Mouse (Mus musculus) olfactory bulb, adult 2 months (tissue): ENCODE measurements around the gene Papss1. TPM values are rescaled to one million over a fixed set of nuclear protein-coding genes. Genes with fewer than 3 reads are reported as not detected.

Source experiments
- H3K27ac ChIP-seq: fragments of 200-500 bp; 2 replicates; pipeline ENCODE4 v1.5.1; 2012; ENCODE audit warnings: low read depth, low read length; ENCODE audit not compliant: insufficient read depth
- H3K4me1 ChIP-seq: fragments of 200-500 bp; 2 replicates; pipeline ENCODE4 v1.6.1; 2012; ENCODE audit warnings: low read length; ENCODE audit not compliant: control insufficient read depth, insufficient read depth
- H3K4me3 ChIP-seq: fragments of 200-500 bp; 2 replicates; pipeline ENCODE4 v1.5.1; 2012; ENCODE audit warnings: mild to moderate bottlenecking, low read depth, low read length, moderate library complexity; ENCODE audit not compliant: insufficient read depth
- CTCF ChIP-seq: fragments of 200-500 bp; IDR thresholded peaks from 2 replicates; pipeline ENCODE4 v1.5.1; 2012; ENCODE audit warnings: low read depth, mild to moderate bottlenecking, low read length, moderate library complexity; ENCODE audit not compliant: insufficient read depth
- POLR2A ChIP-seq: fragments of 200-500 bp; IDR thresholded peaks from 2 replicates; pipeline ENCODE4 v1.6.1; 2012; ENCODE audit warnings: mild to moderate bottlenecking, low read depth, low read length, moderate library complexity; ENCODE audit not compliant: insufficient read depth
- WGBS: fragments of 180-500 bp; shearing (Covaris S2); methylation state at CpG from one replicate; pipeline ENCODE4 v1.1.7; 2018; 5-methylcytosine and 5-hydroxymethylcytosine counted together
- polyA plus RNA-seq: library from polyadenylated mRNA; stranded (reverse); fragments of >200 nt; gene quantifications from 2 replicates; pipeline ENCODE4 v1.2.4, GENCODE M21; 2012; ENCODE audit warnings: low replicate concordance; ENCODE audit not compliant: missing spikeins, insufficient read depth, insufficient read length

Papss1 gene
- polyA plus RNA-seq, 1 experiment, result not detected

GRCm38 (mm10) chr3:131642681-131643292 is 78.2 kb downstream of the Papss1 start:
- peaks cover 5% of the 10 kb centered on the region; the same call in 1 of the 2 replicates for H3K4me1 ChIP-seq
- no peak for TF ChIP-seq POLR2A
- TF ChIP-seq CTCF, result no peak
- H3K4me3 ChIP-seq, result no peak overlapping the region
- no peak overlapping the region for H3K27ac ChIP-seq
- 96% methylated on average over 20 of the region's 20 CpGs for WGBS

GRCm38 (mm10) chr3:131645203-131645602 is 80.6 kb downstream of the Papss1 start:
- no peak for TF ChIP-seq POLR2A
- no peak for TF ChIP-seq CTCF
- 93% methylated on average over 5 of the region's 5 CpGs for WGBS

DNA sequence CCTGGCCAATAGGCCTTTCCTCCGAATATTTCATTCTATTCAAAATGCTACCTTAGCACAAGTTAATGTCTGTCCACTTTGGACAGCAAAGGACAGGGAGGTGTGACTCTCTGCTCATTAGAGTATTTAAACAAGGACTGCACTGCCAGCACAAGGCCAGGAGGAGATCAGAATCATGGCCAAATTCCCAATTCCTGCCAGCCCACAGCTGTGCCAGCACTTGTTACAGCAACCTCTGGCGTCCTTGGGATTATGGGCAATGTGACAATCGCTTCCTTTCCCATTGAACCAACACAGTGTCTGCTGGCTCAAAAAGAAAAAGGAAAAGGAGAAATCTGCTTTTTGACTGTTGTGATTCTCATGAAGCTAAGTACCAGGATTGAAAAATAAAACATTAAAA is 89.8 kb downstream of the Papss1 start:
- TF ChIP-seq CTCF, result no peak
- Histone ChIP-seq H3K4me3 (no peak overlapping the region), H3K27ac (no peak overlapping the region), H3K4me1 (no peaks in the 10 kb centered on the region)
- WGBS, result 53% methylated on average over 3 of the region's 3 CpGs

More at GRCm38 (mm10) chr3:131645203-131645602, 80.6 kb downstream of the Papss1 start:
- Histone ChIP-seq H3K4me1 (peaks cover 2% of the 10 kb centered on the region; the same call in 1 of the 2 replicates), H3K27ac (no peak overlapping the region), H3K4me3 (no peak overlapping the region)

DNA sequence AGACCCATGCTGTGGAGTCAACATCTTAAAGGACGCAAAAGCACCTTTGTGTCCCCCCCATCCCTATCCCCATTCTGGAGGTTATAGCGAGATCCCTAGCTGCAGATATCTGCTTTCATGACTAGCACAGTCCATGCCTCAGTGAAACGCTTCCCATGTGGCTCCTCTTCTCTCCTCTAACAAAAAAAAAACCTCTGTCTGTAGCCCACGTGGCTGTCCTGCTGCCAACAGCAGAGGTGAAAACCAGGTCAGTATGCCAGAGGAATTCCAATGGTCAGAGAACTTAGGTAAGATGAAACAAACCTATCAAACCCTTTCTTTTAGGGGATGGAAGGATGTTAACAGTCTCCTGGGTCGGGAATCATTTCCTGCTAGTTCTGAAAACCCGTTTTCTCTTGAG is 91.5 kb downstream of the Papss1 start:
- Histone ChIP-seq H3K4me1 (no peaks in the 10 kb centered on the region), H3K4me3 (no peak overlapping the region), H3K27ac (no peak overlapping the region)
- WGBS, result 76% methylated on average over 6 of the region's 6 CpGs
- TF ChIP-seq POLR2A (no peak), CTCF (no peak)

DNA sequence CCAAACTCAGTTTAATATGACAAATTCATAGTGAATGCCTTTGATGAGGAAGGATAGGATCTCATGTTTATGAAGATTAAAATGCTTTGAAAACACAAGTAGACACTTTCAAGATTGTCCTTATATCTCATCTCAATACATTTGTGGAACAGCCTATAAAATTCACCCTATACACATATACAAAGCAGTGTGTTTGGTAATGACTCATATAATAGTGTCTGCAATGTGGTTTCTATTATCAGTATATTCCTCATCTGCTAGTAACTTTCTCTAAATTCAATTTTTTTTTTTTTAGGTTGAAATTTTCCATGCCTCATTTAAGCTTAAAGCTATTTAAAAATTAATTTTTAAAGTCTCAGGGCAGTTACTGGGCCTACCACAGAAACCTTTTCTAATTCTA is 95.6 kb downstream of the Papss1 start:
- Histone ChIP-seq H3K4me1 (no peaks in the 10 kb centered on the region), H3K4me3 (no peak overlapping the region), H3K27ac (no peak overlapping the region)
- TF ChIP-seq POLR2A (no peak), CTCF (no peak)

- no peaks in the 10 kb centered on the region for H3K4me1 ChIP-seq
- no peak overlapping the region for H3K4me3 ChIP-seq
- no peak for TF ChIP-seq POLR2A
- no peak for TF ChIP-seq CTCF
- 92% methylated on average over 4 of the region's 4 CpGs for WGBS
- no peak overlapping the region for H3K27ac ChIP-seq
Observed at GRCm38 (mm10) chr3:131660629-131661028, 96.1 kb downstream of the Papss1 start.

- Histone ChIP-seq H3K4me3 (no peak overlapping the region), H3K27ac (no peak overlapping the region), H3K4me1 (no peaks in the 10 kb centered on the region)
- no peak for TF ChIP-seq CTCF
- TF ChIP-seq POLR2A, result no peak
- WGBS, result 57% methylated on average over 5 of the region's 5 CpGs
Observed at GRCm38 (mm10) chr3:131662589-131663148, 98.1 kb downstream of the Papss1 start.

DNA sequence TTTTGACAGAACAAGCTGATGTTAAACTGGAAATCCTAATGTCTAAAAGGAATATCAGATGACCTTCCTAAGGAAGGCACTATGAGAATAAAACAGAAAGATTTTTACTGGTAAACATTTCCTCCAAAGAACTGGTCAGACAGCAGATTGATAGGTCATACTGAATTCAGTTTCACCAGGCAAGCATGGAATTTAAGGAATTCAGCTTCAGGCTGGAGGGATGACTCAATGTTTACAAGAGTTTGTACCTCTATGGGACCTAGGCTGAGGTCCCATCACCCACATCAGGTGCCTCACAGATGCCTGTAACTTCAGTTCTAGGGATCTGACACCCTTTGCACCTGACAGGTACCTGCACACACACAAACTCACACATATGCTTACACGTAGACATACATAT is 105.3 kb downstream of the Papss1 start:
- H3K27ac ChIP-seq, result no peak overlapping the region

DNA sequence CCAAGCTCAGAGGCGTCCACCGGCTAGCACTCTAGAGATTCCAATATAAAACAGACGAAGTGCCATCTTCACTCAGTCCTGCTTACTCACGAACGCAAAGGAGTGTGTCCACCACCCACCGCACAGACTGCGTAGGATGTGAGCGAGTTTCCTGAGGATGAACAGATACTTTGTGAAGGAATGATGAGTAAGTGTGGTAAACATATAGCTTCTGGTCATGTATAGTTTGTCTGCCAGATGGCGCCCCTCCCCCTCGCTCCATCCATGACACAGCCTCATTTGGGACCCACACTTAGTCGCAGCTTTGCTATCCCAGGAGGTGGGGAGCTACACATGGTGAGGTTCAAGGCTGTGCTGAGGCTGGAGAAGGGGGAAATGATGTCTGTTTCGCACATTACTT is 121.5 kb downstream of the Papss1 start:
- Histone ChIP-seq H3K4me3 (no peak overlapping the region), H3K27ac (no peak overlapping the region), H3K4me1 (no peaks in the 10 kb centered on the region)
- no peak for TF ChIP-seq CTCF
- TF ChIP-seq POLR2A, result no peak
- WGBS, result 86% methylated on average over 12 of the region's 12 CpGs

More for the DNA sequence above, 105.3 kb downstream of the Papss1 start:
- no peak for TF ChIP-seq POLR2A
- Histone ChIP-seq H3K4me1 (no peaks in the 10 kb centered on the region), H3K4me3 (no peak overlapping the region)
- WGBS, result 86% methylated on average over 1 of the region's 1 CpGs

GRCm38 (mm10) chr3:131689949-131690348 is 125.4 kb downstream of the Papss1 start:
- H3K27ac ChIP-seq, result no peak overlapping the region
- H3K4me3 ChIP-seq, result no peak overlapping the region
- H3K4me1 ChIP-seq, result no peaks in the 10 kb centered on the region
- WGBS, result 90% methylated on average over 11 of the region's 11 CpGs
- TF ChIP-seq CTCF (no peak), POLR2A (no peak)
